Mouse (Mus musculus) monocyte, adult 5-6 weeks (primary cell): ENCODE data around the gene Uhrf1bp1. TPM values are rescaled to one million over a fixed set of nuclear protein-coding genes. Genes with fewer than 3 reads are reported as not detected.

Experiments used
- ATAC-seq: fragments of 153-309, 156-312 bp; replicated peaks from 2 replicates; pipeline ENCODE4 v1.8.0; 2017; ENCODE audit warnings: mild to moderate bottlenecking; ENCODE audit not compliant: low TSS enrichment, insufficient number of reproducible peaks, severe bottlenecking, poor library complexity, low FRiP score
- total RNA-seq: library from RNA; stranded (forward); fragments of 200-1000, 200-491, 200-594 nt; gene quantifications from 3 replicates; pipeline ENCODE4 v1.2.3, GENCODE M21; 2017

Uhrf1bp1 gene
- total RNA-seq, 1 experiment from 2014 or later, result 3.9 TPM

- no peak for ATAC-seq
Measured at GRCm38 (mm10) chr17:27940352-27940751, 84.1 kb downstream of the Uhrf1bp1 start.

GRCm38 (mm10) chr17:27941178-27941577 is 84.9 kb downstream of the Uhrf1bp1 start:
- ATAC-seq, result no peak

- ATAC-seq, result no peak
Measured at GRCm38 (mm10) chr17:27941698-27942097, 85.5 kb downstream of the Uhrf1bp1 start.

DNA sequence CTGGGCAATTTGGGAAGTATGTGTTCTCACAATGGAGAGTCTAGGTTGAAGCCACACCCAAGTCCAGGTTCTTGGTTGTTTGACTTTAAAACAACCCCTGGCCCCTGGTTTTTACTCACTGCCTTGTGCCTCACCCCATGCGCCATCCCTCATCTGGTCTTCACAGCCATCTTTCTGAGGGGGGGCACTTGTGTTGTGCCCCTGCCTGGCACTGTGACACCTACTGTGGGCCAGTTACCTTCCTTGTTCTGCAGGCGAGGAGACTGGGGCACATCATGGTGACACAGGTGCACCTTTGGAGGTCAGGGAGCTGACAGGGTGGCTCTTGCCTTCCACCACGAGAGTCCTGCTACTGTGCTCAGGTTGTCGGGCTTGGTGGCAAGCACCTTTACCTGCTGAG is 85.9 kb downstream of the Uhrf1bp1 start:
- ATAC-seq, result no peak

GRCm38 (mm10) chr17:27945546-27946216 is 89.4 kb downstream of the Uhrf1bp1 start:
- ATAC-seq, result no peak

DNA sequence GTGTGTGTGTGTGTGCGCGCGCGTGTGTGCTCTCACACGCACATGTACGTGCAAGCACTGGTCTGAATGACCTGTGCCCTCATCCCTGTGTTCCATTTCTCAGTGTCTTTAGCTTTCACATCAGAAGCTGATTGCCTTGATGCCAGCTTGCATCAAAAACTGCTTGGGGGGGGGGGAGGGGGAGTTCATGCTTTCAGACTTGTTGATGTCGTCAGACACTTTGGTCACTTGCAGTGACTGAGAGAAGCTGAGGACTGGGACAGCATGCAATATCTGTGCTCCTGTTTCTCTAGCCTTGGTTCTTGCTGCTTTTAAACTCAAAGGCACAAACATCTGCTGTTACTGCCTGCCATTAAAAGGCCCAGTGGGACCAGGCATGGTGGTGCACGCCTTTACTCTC is 90.1 kb downstream of the Uhrf1bp1 start:
- no peak for ATAC-seq

DNA sequence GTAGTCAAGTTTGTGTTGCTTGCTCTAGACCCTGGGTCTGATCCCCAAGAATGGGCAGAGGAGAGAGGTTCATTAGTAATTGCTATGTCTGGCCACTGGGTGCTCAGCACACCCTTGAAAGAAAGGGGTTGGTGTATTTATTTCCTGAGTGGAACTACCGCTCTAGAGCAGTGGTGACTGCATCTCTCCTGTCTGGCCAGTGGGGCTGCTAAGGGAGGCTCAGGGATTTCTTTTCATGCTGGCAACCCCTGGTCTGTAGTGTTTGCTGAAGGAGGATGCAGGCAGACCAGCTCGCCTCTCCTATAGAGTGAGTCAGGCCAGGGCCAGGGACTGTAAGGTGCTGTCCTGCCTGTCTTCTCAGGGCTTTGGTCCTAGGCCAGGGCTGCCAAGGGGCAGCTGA is 90.9 kb downstream of the Uhrf1bp1 start:
- ATAC-seq, result no peak

Other genes starting within 250 kb of the Uhrf1bp1 start
- 74.6 to 166 TPM (median 113 TPM) in 3 replicates for gene Nudt3, start 232.9 kb upstream of the Uhrf1bp1 start, total RNA-seq
- not detected in 3 replicates for gene RPS10-NUDT3, start 221.2 kb upstream of the Uhrf1bp1 start, total RNA-seq
- gene Rps10, start 219.8 kb upstream of the Uhrf1bp1 start, total RNA-seq, result 1,083 to 1,310 TPM (median 1,165 TPM) in 3 replicates
- gene Pacsin1, start 200.9 kb upstream of the Uhrf1bp1 start, total RNA-seq, result 1.8 TPM in 1 of 3 replicates, not detected in the others
- not detected in 3 replicates for gene Spdef, start 127.5 kb upstream of the Uhrf1bp1 start, total RNA-seq
- 146 to 207 TPM (median 171 TPM) in 3 replicates for gene D17Wsu92e, start 35.8 kb upstream of the Uhrf1bp1 start, total RNA-seq
- gene Snrpc, start 18.3 kb upstream of the Uhrf1bp1 start, total RNA-seq, result 77.5 to 88.4 TPM (median 81.4 TPM) in 3 replicates
- gene Anks1, start 52.9 kb downstream of the Uhrf1bp1 start, total RNA-seq, result 16.1 to 31.0 TPM (median 22.1 TPM) in 3 replicates
- gene Taf11, start 53.4 kb downstream of the Uhrf1bp1 start, total RNA-seq, result 25.8 to 43.4 TPM (median 35.3 TPM) in 3 replicates
- 1.6 to 2.7 TPM (median 2.3 TPM) in 3 replicates for gene Tcp11, start 224.2 kb downstream of the Uhrf1bp1 start, total RNA-seq